Mouse (Mus musculus): Measurements from ENCODE around the gene Pdia5. TPM values are rescaled to one million over a fixed set of nuclear protein-coding genes. Genes with fewer than 3 reads are reported as not detected.

Pdia5 gene
- total RNA-seq, 2 experiments from 2014 or later = 6.6 to 7.4 TPM

DNA sequence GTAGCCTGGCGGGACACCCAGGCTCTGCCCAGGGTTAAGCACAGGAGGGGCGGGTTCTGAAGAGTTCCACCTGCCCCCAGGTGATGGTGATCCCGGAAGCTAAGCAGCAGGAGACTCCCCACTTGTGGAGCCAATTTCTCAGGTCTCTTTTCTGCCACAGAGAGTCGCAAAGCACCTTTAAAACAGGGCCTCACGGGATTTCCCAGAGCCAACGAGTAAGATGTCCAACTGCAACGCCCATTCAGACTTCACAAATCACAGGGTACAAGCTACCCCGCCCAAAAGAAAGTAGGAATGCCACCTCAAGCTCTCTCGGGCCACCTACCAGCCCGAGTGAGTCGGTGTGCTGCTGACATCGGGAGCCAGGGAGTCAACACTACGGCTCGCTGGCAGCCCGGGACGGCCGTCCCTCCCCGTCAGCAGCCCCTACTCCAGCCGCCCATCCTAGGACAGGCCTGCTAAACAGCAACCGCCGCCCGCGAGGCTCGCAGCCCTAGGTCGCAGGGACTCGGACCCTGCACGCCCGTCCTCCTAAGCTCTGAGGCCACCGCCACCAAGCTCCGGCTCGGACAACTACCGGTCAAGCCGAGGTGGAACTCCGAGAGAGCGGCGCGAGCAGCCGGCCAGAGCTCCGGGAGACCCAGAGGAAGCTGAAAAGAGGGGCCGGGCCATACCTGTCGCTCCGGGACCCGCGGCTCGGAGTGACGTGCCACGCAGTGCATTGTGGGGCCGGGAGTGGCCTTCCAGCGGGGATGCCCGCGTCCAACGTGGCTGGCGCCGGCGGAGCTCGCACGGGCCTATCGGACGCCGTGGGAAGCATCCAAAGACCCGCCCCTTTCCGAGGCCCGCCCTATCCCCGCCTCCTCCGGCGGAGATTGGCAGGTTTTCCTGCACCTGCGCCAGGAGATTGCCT, 127.3 kb downstream of the Pdia5 start, which contains the start of gene Sec22a:
Gene Sec22a, minus strand, starts transcription at position 769 of the 913 bp plus-strand sequence.
- intact Hi-C loops (cut with DNase I) = no loop called here
- DNase-seq = peak; percentile 96

- no peak for DNase-seq
- intact Hi-C loops (cut with DNase I) = no loop called here
Measured at GRCm38 (mm10) chr16:35362221-35362620, 128.5 kb downstream of the Pdia5 start.

GRCm38 (mm10) chr16:35360593-35360992, 130.1 kb downstream of the Pdia5 start:
- intact Hi-C loops (cut with DNase I) = no loop called here
- DNase-seq = peak; percentile 56

GRCm38 (mm10) chr16:35357449-35357848, 133.2 kb downstream of the Pdia5 start:
- intact Hi-C loops (cut with DNase I) = no loop called here
- DNase-seq = no peak

Small RNAs within 50 kb of the gene (microRNA-seq; reads per million reads assigned to microRNA genes)
- gene Gm25548 = not detected

Other genes starting within 250 kb of the Pdia5 start
- gene Sec22a, start 127.0 kb downstream of the Pdia5 start, total RNA-seq (2021) = 10 to 100 TPM; 23.3 to 23.5 TPM
- gene Sema5b, start 50.3 kb upstream of the Pdia5 start, total RNA-seq (2021) = 10 to 100 TPM; 29.9 to 30.5 TPM